ENCODE assay signal across 31 mouse cellular contexts in the genomic region with DNA sequence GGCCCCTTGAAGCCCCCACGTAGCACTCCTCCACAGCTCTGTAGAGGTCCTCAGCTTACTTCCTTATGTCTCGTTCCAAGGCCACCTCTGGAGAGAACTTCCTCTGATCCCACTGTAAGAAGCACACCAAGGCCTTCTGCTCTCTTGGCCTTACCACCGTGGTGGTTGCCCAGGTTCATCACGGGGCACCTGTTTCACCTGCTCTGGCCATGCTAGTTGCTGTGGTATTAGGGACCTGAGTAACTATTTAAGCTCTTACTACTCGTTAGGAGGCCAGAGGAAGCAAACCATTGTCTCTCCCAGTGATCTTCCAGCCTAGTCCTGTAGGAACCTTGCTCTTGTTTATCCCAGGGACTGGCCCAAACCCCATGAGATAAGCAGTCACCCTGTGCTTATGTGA. TPM values are rescaled to one million over a fixed set of nuclear protein-coding genes. Genes with fewer than 3 reads are reported as not detected.
DNase-seq lines count a peak whose midpoint lies in the region; ATAC-seq and TF ChIP-seq lines count a peak whose summit lies in the region.
"Had no signal": no experiment of that assay in that cellular context is flagged by ENCODE, and none has a peak within 500 bp of the region (broad histone marks: within the 10 kb centered on the region; RNA-seq: fewer than 3 reads in every experiment).

No protein-coding gene starts in this region.

- H3K36me3 ChIP-seq in heart, embryonic 10.5 days, result no peaks in the 10 kb centered on the region
- H3K36me3 ChIP-seq in midbrain, embryonic 11.5 days (ENCODE audit: control insufficient read depth, insufficient read depth, low read length), result no peaks in the 10 kb centered on the region
- no peaks in the 10 kb centered on the region for H3K36me3 ChIP-seq in midbrain, postnatal 0 days (ENCODE audit: insufficient read depth, low read length)
- H3K36me3 ChIP-seq: embryonic facial prominence, embryonic 10.5 days; embryonic facial prominence, embryonic 13.5 days; heart, embryonic 12.5 days; heart, embryonic 15.5 days; hindbrain, embryonic 15.5 days had no signal

- H3K9ac ChIP-seq in midbrain, embryonic 11.5 days (ENCODE audit: low read length), result no peak overlapping the region
- H3K9ac ChIP-seq in midbrain, postnatal 0 days (replicated peaks; ENCODE audit: low read length, poor library complexity, severe bottlenecking), result no peak overlapping the region
- H3K9ac ChIP-seq: embryonic facial prominence, embryonic 13.5 days; forebrain, postnatal 0 days; heart, embryonic 12.5 days; heart, embryonic 15.5 days; hindbrain, embryonic 15.5 days had no signal

- H3K4me1 ChIP-seq in heart, embryonic 10.5 days, result peaks cover 25% of the 10 kb centered on the region
- H3K4me1 ChIP-seq in midbrain, embryonic 11.5 days (ENCODE audit: control insufficient read depth, insufficient read depth, low read length), result peaks cover 4% of the 10 kb centered on the region
- peaks cover 7% of the 10 kb centered on the region; the same call in 1 of the 2 replicates for H3K4me1 ChIP-seq in midbrain, postnatal 0 days (ENCODE audit: insufficient read depth, low read length)

- H3K4me3 ChIP-seq in heart, embryonic 10.5 days, result no peak overlapping the region
- H3K4me3 ChIP-seq in midbrain, embryonic 11.5 days (ENCODE audit: low read depth, low read length), result no peak overlapping the region
- H3K4me3 ChIP-seq in midbrain, postnatal 0 days (ENCODE audit: low read depth, low read length), result no peak overlapping the region
- H3K4me3 ChIP-seq: embryonic facial prominence, embryonic 10.5 days; embryonic facial prominence, embryonic 13.5 days; erythroblast, embryonic 14.5 days; gastrocnemius, adult 2 months; heart, embryonic 12.5 days; heart, embryonic 15.5 days; hindbrain, embryonic 15.5 days had no signal

- peak; percentile 64 for DNase-seq in heart, embryonic 10.5 days (ENCODE audit: low spot score)
- no peak for DNase-seq in heart, adult 9 months (ENCODE audit: low spot score in 2 of 2)
- peak; percentile 80 for DNase-seq in midbrain, embryonic 11.5 days (ENCODE audit: low spot score, missing footprints)
- DNase-seq in midbrain, postnatal 0 days (ENCODE audit: low spot score), result no peak
- DNase-seq in MN1 (ENCODE audit: low spot score), result peak; percentile 58
- no peak for DNase-seq in kidney, postnatal 36 days
- DNase-seq: adrenal gland, adult 8-10 months; adrenal gland, postnatal 25 days; cerebellum, adult 11-12 months; cerebellum, adult 8-10 months; cerebellum, postnatal 10 days; cerebellum, postnatal 36 days; embryo, embryonic 11 days; forebrain, postnatal 0 days; gastrocnemius, adult 2 months; gastrocnemius, postnatal 14 days; heart, adult 18-20 months; heart, postnatal 10 days; heart, postnatal 36 days had no signal

- no peaks in the 10 kb centered on the region for H3K27me3 ChIP-seq in heart, embryonic 10.5 days (ENCODE audit: insufficient read depth, poor library complexity, severe bottlenecking)
- no peaks in the 10 kb centered on the region for H3K27me3 ChIP-seq in midbrain, embryonic 11.5 days (ENCODE audit: control insufficient read depth, insufficient read depth, low read length)
- no peaks in the 10 kb centered on the region for H3K27me3 ChIP-seq in midbrain, postnatal 0 days (ENCODE audit: insufficient read depth, low read length)
- H3K27me3 ChIP-seq: embryonic facial prominence, embryonic 13.5 days; heart, embryonic 12.5 days; heart, embryonic 15.5 days; hindbrain, embryonic 15.5 days had no signal

- no peaks in the 10 kb centered on the region for H3K9me3 ChIP-seq in heart, embryonic 10.5 days
- no peaks in the 10 kb centered on the region for H3K9me3 ChIP-seq in midbrain, embryonic 11.5 days (ENCODE audit: control insufficient read depth, low read length)
- no peaks in the 10 kb centered on the region for H3K9me3 ChIP-seq in midbrain, postnatal 0 days (ENCODE audit: low read length)
- H3K9me3 ChIP-seq: embryonic facial prominence, embryonic 10.5 days; embryonic facial prominence, embryonic 13.5 days; heart, embryonic 12.5 days; heart, embryonic 15.5 days; hindbrain, embryonic 15.5 days had no signal

- no peak for TF ChIP-seq CTCF in midbrain, postnatal 0 days (IDR thresholded peaks at IDR 0.05)

- no peak overlapping the region for H3K4me2 ChIP-seq in midbrain, embryonic 11.5 days
- no peak overlapping the region for H3K4me2 ChIP-seq in midbrain, postnatal 0 days (ENCODE audit: low read depth, low read length, poor library complexity, severe bottlenecking)
- H3K4me2 ChIP-seq: embryonic facial prominence, embryonic 13.5 days; heart, embryonic 12.5 days; heart, embryonic 15.5 days had no signal

- no peak overlapping the region for H3K27ac ChIP-seq in heart, embryonic 10.5 days
- H3K27ac ChIP-seq in midbrain, embryonic 11.5 days (ENCODE audit: low read depth, low read length), result no peak overlapping the region
- H3K27ac ChIP-seq in midbrain, postnatal 0 days (ENCODE audit: low read depth, low read length), result no peak overlapping the region
- H3K27ac ChIP-seq: embryonic facial prominence, embryonic 13.5 days; gastrocnemius, adult 2 months; heart, embryonic 15.5 days; hindbrain, embryonic 15.5 days had no signal

- 73% methylated on average over 5 of the region's 5 CpGs for WGBS in heart, embryonic 10.5 days
- WGBS in midbrain, embryonic 11.5 days, result 86% methylated on average over 5 of the region's 5 CpGs
- WGBS in midbrain, postnatal 0 days, result 89% methylated on average over 5 of the region's 5 CpGs

- no peak for ATAC-seq in midbrain, embryonic 11.5 days (ENCODE audit: low FRiP score)
- no peak for ATAC-seq in midbrain, postnatal 0 days (ENCODE audit: low FRiP score)
- ATAC-seq: activated CD4-positive, CD25-positive, alpha-beta regulatory T cell, adult 4 months; CD4-positive, CD25-positive, alpha-beta regulatory T cell, adult 4 months; forebrain, postnatal 0 days had no signal

RNA-seq across cellular contexts. Expression of gene Cfap97d2, which starts 1.2 kb away (rescaled TPM):
- polyA plus RNA-seq in heart, embryonic 10.5 days (2016; fragmentation: Nextera tagmentation; extraction: Ambion mirVana), result not detected in 2 replicates
- 0.90 and 1.5 TPM in 2 replicates for polyA plus RNA-seq in midbrain, embryonic 11.5 days (2014; fragmentation: Nextera tagmentation; extraction: Ambion mirVana)
- total RNA-seq in midbrain, postnatal 0 days (2014; rRNA removed), result 0.24 and 4.9 TPM in 2 replicates
- polyA plus RNA-seq in midbrain, postnatal 0 days (2015; fragmentation: Nextera tagmentation; extraction: Ambion mirVana), result 1.4 and 2.8 TPM in 2 replicates
- total RNA-seq: adrenal gland, postnatal 25 days; gastrocnemius, adult 2 months; gastrocnemius, postnatal 14 days; gastrocnemius, postnatal 4 days; heart, postnatal 10 days; heart, postnatal 36 days; MEL had no signal
- polyA plus RNA-seq: activated CD4-positive, CD25-positive, alpha-beta regulatory T cell, adult 4 months; C2C12; CD4-positive, CD25-positive, alpha-beta regulatory T cell, adult 4 months; erythroblast, embryonic 14.5 days; heart, embryonic 15.5 days; intestine, embryonic 14.5 days had no signal

RNA-seq across cellular contexts. Expression of gene Rasa3, which starts 29.5 kb away (rescaled TPM):
- polyA plus RNA-seq in heart, embryonic 10.5 days (2016; fragmentation: Nextera tagmentation; extraction: Ambion mirVana), result 33.0 and 48.0 TPM in 2 replicates
- polyA plus RNA-seq in midbrain, embryonic 11.5 days (2014; fragmentation: Nextera tagmentation; extraction: Ambion mirVana), result 19.8 and 20.7 TPM in 2 replicates
- total RNA-seq in midbrain, postnatal 0 days (2014; rRNA removed), result 43.9 and 52.7 TPM in 2 replicates
- 20.5 and 23.5 TPM in 2 replicates for polyA plus RNA-seq in midbrain, postnatal 0 days (2015; fragmentation: Nextera tagmentation; extraction: Ambion mirVana)

RNA-seq across cellular contexts. Expression of gene Cdc16, which starts 50.6 kb away (rescaled TPM):
- 160 and 186 TPM in 2 replicates for polyA plus RNA-seq in heart, embryonic 10.5 days (2016; fragmentation: Nextera tagmentation; extraction: Ambion mirVana)
- polyA plus RNA-seq in midbrain, embryonic 11.5 days (2014; fragmentation: Nextera tagmentation; extraction: Ambion mirVana), result 250 and 266 TPM in 2 replicates
- 96.2 and 111 TPM in 2 replicates for total RNA-seq in midbrain, postnatal 0 days (2014; rRNA removed)
- 91.5 and 92.2 TPM in 2 replicates for polyA plus RNA-seq in midbrain, postnatal 0 days (2015; fragmentation: Nextera tagmentation; extraction: Ambion mirVana)

Comparison
In these comparisons a context has a peak if more than half of its experiments do, and no peak if none do; other contexts are left out.
1. DNase-seq: peak in heart, embryonic 10.5 days (single experiment), midbrain, embryonic 11.5 days (single experiment) and MN1 (single experiment); none in heart, adult 9 months (0 of 2), midbrain, postnatal 0 days (single experiment) and kidney, postnatal 36 days (0 of 2).